Mouse (Mus musculus) ES-E14 (cell line): ENCODE results near the gene Setmar.

ENCODE experiments used
- HCFC1 ChIP-seq: IDR thresholded peaks from 2 replicates; pipeline ENCODE4 v1.6.1; 2012; ENCODE audit warnings: low read length, inconsistent platforms, borderline replicate concordance; ENCODE audit not compliant: insufficient read depth
- MAFK ChIP-seq: IDR thresholded peaks from 2 replicates; pipeline ENCODE4 v1.6.1; 2014; ENCODE audit warnings: mild to moderate bottlenecking, low read depth, low read length, inconsistent platforms; ENCODE audit not compliant: insufficient read depth
- ZC3H11A ChIP-seq: IDR thresholded peaks from 2 replicates; pipeline ENCODE4 v1.6.1; 2012; ENCODE audit warnings: low read depth, mild to moderate bottlenecking, inconsistent platforms, low read length, borderline replicate concordance
- ZNF384 ChIP-seq: IDR thresholded peaks from 2 replicates; pipeline ENCODE4 v1.6.1; 2012; ENCODE audit warnings: low read depth, low read length, inconsistent platforms

DNA sequence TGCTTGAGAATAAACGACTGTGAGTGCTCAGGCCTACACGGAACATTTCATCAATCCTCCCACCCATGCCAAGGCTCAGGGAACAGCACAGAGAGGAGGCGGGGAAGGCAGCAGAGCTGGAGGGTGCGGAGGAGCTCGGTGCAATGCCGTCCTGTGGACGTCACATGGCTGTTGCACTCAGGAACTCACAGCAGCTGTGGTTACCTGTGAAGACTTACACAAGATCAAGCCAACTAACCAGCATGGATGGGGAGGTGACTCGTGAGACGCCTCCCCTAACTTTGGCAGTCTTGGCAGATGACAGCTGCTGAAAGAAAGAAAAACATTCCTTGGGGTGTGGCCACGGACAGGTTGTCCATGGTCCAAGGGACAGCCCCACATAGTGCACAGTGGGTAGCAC is 9.8 kb downstream of the Setmar start:
- TF ChIP-seq ZNF384 (no peak), ZC3H11A (no peak), MAFK (no peak), HCFC1 (no peak)
